Mouse (Mus musculus) stomach, postnatal 0 days (tissue): ENCODE measurements at regions not wholly inside any gene's neighbourhood (a gene's known extent, or its start where the extent isn't known, plus 50 kb on each side); places are given as distances from the start of the nearest gene placed in this dataset.

ENCODE experiments used
- CTCF ChIP-seq: IDR thresholded peaks from 2 replicates; pipeline ENCODE4 v1.5.1; 2016; ENCODE audit warnings: antibody characterized with exemption, low read depth, mild to moderate bottlenecking, moderate library complexity
- EP300 ChIP-seq: optimal IDR thresholded peaks from 2 replicates; pipeline ENCODE3; 2016; ENCODE audit warnings: antibody characterized with exemption

DNA sequence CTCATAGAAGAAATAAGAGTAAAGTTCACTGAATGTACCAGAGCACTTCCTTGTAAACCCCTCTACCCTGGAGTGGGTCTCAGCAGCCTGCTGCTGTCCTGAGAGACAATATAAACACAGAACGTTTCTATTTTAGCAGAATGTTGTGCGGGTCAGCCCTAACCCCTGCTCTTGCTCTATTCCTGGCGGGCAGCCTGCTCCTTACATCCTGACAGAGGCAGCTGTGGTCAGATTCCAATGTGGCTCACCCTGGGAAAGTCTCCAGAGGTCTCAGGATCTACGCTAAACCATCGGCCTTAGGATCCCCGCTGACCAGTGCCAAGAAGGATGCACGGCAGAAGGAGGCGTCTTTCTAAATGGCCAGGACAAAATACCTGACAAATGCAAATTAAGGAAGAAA lies 84.8 kb upstream of the Mgmt start:
- TF ChIP-seq CTCF = no peak
- no peak for TF ChIP-seq EP300
